Mouse (Mus musculus) G1E (cell line): ENCODE data around the gene Adam19.

Experiments used
- CTCF ChIP-seq: IDR thresholded peaks from 2 replicates; pipeline ENCODE4 v1.5.1; 2012; ENCODE audit warnings: low read depth, low read length, inconsistent platforms, mixed read lengths
- GATA1 ChIP-seq: IDR thresholded peaks from 2 replicates; pipeline ENCODE4 v1.6.1; 2012; ENCODE audit warnings: borderline replicate concordance, low read length, inconsistent platforms, mixed read lengths
- TAL1 ChIP-seq: conservative IDR thresholded peaks from 2 replicates; pipeline ENCODE4 v1.6.1; 2012; ENCODE audit warnings: low read depth, low read length, inconsistent platforms, mixed read lengths

DNA sequence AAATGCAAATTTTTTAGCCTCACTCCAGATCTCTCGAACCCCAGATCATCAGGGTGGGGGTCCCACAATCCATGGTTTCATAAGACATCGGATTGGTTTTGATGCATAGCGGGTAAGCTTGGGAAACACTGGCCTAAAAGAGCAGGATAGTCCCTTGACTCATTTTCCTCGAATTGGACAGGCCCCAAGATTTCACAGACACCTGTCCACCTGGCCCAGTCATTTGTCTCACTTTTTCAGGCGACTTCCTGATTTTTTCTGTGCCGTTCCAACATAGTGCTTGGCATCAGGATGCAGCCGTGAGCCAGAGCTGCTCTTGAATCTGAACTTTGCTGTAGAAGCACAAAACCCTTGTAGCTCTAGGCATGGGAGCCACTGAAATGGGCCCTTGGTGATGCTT is 58.4 kb downstream of the Adam19 start:
- no peak for TF ChIP-seq CTCF
- TF ChIP-seq TAL1: no peak
- TF ChIP-seq GATA1: no peak
